Mouse (Mus musculus) megakaryocyte, adult 5-6 weeks (primary cell): ENCODE results near the gene AB124611. TPM values are rescaled to one million over a fixed set of nuclear protein-coding genes. Genes with fewer than 3 reads are reported as not detected.
A peak's percentile ranks its signal among the peaks of the same experiment; 100 is the strongest.

ENCODE experiments used
- ATAC-seq: 2 replicates; pipeline ENCODE4 v1.8.0; 2016; ENCODE audit warnings: mild to moderate bottlenecking, inconsistent platforms; ENCODE audit not compliant: poor library complexity, severe bottlenecking
- total RNA-seq, 2 experiments: library from RNA; stranded (forward) in 1 of 2; stranded (reverse) in 1 of 2; fragments of 153-499, 151-499 nt in 1 of 2; fragments of 221-1000, 200-1000 nt in 1 of 2; gene quantifications; 2 replicates each; pipeline versions ENCODE4 v1.2.3 to v1.2.4; 2015 to 2017

Gene AB124611
- total RNA-seq, 2 experiments from 2014 or later = 187 to 296 TPM

- 0 out of 2 replicates have a peak, but pooled peaks have one; percentile 24 for ATAC-seq
Measured at GRCm38 (mm10) chr9:21558366-21558765, 32.4 kb downstream of the AB124611 start.

DNA sequence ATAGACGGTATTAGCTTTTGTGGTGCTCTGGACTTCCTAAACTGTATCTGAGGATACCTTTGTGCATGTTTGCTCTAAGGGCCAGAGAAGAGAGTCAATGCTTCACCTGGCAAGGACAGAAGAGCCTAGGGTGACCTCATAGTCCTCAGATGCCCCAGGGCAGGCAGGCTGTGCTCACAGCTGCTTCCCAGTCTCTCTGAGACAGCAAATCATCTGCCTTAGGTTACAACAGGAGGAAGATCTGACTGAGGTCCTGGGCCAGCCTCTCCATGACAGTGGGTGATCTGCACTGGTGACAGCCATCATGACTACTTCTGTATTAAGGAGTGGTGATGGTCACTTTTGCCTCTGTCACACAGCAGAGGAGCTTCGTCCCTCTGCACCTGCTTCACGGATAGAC lies 33.2 kb downstream of the AB124611 start:
- ATAC-seq = no peak

DNA sequence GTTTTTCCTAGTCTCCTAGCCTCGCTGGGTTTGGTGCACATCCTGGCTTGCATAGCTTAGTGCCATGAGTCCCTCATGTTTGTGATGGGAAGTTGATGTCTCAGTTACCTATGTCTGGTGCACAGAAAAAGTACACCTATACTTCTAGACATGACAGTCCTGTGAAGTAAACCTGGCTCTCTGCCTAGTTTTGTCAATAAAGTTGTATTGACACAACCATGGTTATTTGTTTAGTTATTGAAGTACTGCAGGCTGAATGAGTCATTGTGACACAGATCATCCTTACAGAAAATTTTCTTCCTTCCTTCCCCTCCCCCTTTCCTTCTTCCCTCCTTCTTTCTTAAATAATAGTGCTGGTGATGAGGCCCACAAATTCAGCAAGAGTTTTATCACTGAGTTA lies 38.4 kb downstream of the AB124611 start:
- no peak for ATAC-seq

- no peak for ATAC-seq
Measured at GRCm38 (mm10) chr9:21565004-21565586, 39.1 kb downstream of the AB124611 start.

DNA sequence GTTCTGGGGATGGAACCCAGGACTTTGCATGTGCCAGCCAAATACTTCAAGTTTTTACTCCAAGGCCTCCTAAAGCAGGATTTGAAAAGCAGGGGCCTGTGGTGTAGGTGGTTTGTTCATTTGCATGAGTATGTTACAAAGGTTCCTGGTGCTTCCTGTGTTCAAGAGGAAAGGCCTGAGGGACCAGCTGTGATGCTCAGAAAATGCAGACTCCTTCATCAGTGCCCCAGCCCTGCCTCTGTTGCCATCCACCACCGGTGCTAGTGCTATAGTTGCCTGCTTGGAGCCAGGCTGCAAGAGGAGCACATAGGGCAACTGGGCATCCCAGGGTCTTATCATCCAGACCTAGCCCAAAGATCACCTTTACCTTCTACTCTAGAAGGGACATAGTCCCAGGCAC lies 40.6 kb downstream of the AB124611 start:
- ATAC-seq = no peak

DNA sequence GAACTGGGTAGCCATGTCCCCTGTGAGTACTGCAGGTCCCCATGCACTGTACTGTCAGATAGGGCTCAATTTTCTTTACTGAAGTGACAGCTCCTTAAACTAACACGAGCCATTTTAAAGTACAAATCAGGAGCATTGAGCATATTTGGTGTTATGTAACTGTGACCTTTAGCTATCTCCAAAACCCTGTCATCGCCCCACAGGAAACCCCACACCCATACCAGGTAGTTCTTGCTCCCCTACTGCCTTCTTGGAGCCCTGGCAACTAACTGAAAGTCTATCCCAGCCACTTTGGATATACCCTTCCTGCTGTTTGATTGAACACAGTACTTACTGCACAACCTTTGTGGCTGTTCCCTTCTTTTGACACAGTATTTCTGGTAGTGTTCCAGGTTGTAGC lies 41.1 kb downstream of the AB124611 start:
- no peak for ATAC-seq

DNA sequence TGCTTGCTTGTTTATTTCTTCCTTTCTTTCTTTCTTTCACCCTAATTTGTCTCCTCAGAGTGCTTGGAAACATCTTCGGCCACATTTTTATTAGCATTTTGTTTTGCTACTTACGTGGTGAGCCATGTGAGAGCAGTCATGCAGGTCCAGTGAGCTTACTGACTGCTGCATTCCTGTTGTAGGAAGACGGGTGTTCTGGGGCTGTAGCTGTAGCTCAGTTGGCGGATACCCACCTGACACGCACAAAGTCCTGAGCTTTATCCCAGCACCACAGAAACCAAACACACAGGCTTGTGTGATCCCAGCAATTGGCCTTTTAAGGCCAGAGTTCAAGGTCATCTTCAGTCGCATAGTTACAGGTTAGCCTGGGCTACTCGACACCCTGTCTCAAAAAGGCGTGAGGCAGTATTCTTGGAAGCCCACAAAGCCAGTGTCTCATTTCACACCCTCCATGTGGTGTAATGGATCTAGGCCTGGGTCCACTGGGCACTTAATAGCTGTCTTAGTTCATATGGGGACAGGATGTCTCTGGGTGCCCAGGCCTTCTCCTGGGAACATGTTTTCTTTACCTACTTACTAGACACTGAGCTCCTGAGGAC lies 42.8 kb downstream of the AB124611 start:
- ATAC-seq = no peak

DNA sequence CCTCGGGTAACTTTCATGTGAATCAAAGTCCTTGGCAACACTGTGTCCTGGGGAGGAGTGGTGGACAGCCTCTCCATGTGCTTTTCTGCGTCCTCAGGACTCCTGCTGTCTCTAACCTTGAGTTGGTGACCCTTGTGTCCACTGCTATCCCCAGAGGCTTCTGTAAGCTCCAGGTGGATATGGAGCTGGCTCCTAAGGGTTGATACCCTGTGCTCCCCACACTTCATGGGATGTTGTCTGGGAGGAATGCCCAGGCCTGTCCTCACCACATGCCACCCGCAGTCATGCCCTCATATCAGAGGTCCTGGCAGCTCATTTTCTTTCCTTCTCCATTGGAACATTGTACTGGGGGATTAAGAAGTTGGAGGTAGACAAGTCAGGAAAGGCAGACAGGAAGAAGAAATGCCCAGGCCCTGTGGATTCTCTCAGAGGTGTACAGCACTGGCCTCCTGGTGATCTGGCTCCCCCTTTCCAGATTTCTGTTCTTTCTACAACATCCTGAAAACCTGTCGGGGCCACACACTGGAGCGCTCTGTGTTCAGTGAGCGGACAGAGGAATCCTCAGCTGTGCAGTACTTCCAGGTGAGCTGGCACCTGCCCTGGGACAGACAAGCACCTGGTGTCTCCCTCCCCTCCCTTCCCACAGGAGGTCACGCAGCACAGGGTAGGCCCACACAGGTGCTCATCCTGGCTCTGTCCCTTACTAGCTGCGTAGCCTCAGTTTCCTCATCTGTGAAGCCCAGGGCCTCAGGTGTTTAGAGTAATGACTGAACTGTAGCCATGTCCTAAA lies 48.2 kb downstream of the AB124611 start:
- no peak for ATAC-seq

DNA sequence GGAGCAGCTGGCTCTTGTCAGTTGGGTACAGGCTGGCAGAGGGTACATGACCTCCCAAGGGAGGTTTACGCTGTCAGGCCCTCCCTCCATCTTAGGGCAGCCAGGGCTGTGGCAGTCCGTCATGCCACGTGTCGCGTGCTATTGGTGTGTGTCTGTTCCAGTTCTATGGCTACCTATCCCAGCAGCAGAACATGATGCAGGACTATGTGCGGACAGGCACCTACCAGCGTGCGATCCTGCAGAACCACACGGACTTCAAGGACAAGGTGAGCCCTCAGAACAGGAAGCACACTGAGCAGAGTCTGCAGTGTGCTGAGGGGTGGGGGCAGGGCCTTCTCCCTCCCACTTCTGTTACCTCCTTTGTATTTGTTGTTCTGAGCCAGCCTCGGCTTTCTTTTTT lies 49.3 kb downstream of the AB124611 start:
- ATAC-seq = no peak

DNA sequence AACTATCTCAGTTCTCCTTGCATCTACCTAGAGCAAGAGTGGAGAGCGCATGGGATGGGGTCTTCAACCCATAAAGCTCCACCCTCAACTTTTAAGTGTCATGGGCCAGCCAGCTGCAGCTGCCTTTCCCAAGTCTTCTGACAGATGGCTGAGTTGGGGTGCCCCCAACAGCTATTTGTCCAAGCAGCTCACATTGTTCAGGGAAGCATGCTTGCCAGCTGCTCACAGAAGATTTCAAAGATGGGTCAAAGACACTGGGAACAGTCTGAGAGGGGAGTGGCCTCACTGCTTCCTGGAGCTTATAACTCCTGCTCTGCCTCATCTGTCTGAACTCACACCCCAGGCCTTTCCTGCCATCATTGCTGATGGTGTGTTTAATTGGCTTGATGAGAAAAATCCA lies 50.3 kb downstream of the AB124611 start:
- ATAC-seq = no peak

GRCm38 (mm10) chr9:21578226-21578625 lies 52.2 kb downstream of the AB124611 start:
- no peak for ATAC-seq

GRCm38 (mm10) chr9:21585401-21585800 lies 59.4 kb downstream of the AB124611 start:
- no peak for ATAC-seq

- ATAC-seq = no peak
Measured at GRCm38 (mm10) chr9:21587678-21588349, 61.8 kb downstream of the AB124611 start.

DNA sequence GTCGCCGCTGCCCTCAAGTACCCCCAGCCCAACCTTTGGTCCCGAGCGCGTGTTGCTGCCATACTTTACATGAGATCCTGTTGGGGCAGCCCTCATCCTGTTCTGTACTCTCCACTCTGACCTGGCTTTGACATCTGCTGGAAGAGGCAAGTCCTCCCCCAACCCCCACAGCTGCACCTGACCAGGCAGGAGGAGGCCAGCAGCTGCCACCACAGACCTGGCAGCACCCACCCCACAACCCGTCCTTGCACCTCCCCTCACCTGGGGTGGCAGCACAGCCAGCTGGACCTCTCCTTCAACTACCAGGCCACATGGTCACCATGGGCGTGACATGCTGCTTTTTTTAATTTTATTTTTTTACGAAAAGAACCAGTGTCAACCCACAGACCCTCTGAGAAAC lies 62.4 kb downstream of the AB124611 start:
- ATAC-seq = no peak

DNA sequence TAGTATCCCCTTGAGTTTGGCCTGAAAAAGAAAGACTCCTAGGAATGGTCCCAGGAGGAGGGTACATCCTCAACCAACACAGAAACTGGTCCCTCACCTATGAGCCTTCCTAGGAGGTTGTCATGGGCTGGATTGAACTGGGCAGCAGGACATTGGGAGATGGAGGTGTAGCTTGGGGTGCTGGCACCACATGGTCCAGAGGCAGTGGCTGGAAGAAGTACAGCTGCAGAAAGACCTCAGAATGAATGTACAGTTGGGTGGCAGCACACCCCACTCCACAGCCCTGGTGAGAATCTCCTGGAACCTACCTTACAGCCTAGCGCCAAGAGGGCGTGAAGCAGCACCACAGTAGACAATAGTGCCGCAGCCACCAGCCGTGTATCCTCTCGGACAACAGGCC lies 63.6 kb downstream of the AB124611 start:
- ATAC-seq = no peak

DNA sequence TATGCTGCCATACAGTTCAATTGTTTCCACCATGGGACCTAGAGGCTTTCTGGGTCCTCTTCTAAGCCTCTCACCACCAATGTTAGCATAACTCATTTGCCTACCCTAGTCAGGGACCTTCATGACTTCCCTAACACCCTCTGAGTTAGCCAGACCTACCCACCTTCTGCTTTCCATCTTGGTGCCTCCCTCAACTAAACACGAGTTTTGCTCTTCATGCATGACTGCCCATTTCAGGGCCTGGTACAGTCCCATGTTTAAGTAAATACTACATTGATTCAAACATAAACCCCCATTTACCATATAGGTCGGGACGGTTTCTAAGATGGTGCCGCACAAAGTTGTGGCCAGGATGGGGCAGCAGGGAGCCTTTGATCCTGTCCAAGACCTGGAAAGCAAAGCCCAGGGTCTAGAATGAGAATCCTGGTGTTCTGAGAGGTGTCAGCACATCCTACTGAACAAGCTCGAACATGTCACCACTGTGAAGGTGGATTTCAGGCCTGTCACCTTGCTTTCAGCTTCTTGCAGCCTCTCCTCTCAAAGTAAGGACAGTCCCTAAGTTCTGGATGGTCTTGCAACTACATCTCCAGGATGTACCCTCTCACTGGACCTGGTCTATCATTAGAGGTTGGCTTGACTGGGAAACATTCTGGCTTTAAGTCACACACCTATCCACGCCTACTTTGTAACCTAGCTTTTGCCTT lies 65.3 kb downstream of the AB124611 start:
- ATAC-seq = no peak

DNA sequence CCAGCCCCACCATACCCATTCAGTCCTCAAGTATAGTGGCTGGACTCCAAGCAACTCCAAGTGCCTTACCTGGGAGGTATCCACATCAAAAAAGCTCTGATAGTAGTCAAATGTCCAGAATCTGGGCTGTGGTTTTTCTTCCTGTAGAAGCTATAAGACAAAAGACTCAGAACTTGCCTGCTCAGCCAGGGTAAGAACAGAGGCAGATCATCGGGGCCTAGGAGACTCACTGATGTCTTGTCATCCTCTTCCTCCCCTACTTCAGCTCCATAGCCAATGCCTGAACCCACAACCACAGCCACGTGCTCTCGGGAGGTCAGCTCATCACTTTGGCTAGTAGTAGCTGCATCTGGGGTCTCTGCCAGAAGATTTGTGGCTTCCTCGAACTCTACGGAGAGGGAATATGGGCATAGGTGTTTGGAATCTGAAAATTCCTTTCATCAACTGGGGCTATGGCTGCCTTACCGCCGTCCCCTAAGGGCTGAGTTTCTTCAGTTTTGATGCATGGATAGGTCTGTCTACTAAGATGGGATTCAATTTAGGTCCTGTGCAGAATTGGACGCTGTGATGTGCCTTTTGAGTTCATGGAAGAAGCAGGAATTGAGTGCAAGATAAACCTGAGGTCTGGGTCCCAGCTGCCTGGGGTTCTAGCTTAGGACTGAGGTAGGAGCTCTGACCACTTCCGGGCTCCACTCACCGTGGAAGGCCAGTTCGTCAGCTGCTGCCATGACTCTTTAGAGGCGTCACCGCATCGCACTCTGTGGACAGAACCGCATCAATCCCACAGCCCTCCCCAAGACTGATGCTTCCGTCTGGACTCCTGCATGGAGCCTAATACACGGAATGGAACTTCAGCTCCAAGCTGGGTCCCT lies 66.1 kb downstream of the AB124611 start:
- ATAC-seq = peak; percentile 53

- ATAC-seq = peak; percentile 81
Measured at GRCm38 (mm10) chr9:21592703-21593121, 66.7 kb downstream of the AB124611 start, which contains the start of the genes Timm29 and Yipf2. Gene Timm29, plus strand, starts transcription at chr9:21592722. Gene Yipf2, minus strand, starts transcription at chr9:21592828.

GRCm38 (mm10) chr9:21593122-21593721 lies 67.2 kb downstream of the AB124611 start:
- peak; percentile 56 for ATAC-seq
